Mouse (Mus musculus) hematopoietic stem cell, adult 5-6 weeks (primary cell): Measurements from ENCODE around the gene Cst9. TPM values are rescaled to one million over a fixed set of nuclear protein-coding genes. Genes with fewer than 3 reads are reported as not detected.
A peak's percentile ranks its signal among the peaks of the same experiment; 100 is the strongest.

Experiments
- ATAC-seq, 2 experiments: fragments of 125-278 bp in 1 of 2; replicated peaks in 1 of 2; 2 replicates each; pipeline ENCODE4 v1.8.0; 2016 to 2017; ENCODE audit warnings: inconsistent platforms in 2 of 2, mild to moderate bottlenecking in 2 of 2, moderate number of reproducible peaks in 2 of 2, low read depth in 1 of 2, moderate TSS enrichment in 1 of 2; ENCODE audit not compliant: low FRiP score in 2 of 2, poor library complexity in 2 of 2, severe bottlenecking in 2 of 2, insufficient read depth in 1 of 2, low TSS enrichment in 1 of 2
- total RNA-seq: library from RNA; stranded (forward); fragments of 172-1452, 232-1000 nt; gene quantifications from 2 replicates; pipeline ENCODE4 v1.2.3, GENCODE M21; 2017

The Cst9 gene
- total RNA-seq = not detected in 2 replicates

- no peak for ATAC-seq
Measured at GRCm38 (mm10) chr2:148834912-148835311, at the start of gene Cst9. Cst9 (plus strand) TSS chr2:148835147.

- ATAC-seq = no peak
Measured at GRCm38 (mm10) chr2:148789142-148789541, 45.8 kb upstream of the Cst9 start, which contains the start of gene Cst12. Cst12 (plus strand) TSS chr2:148789361.

DNA sequence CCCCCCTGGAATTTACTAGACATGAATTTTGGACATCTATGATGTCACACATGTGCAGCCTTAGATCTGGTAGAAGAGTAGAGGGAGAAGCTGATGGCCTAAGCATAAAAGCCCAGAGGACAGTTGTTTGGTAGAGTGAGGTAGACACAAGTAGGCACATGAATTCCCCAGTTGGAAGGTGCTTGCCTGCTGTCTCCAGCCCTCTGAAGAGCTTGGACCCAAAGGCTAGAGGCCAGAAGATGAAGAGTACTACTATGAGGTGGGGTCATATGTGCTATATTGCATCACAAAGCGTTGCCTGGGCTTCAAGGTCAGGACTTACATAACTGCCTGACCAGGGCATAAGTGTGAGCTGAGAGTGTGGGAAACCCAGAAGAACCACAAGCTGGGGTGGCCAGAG is 36.5 kb upstream of the Cst9 start, which contains the start of gene Cst8:
Gene Cst8, plus strand, starts transcription at position 301 of the 400 bp plus-strand sequence.
- no peak for ATAC-seq

- ATAC-seq = peak; percentile 29 to 71; a peak in 3 of 4 replicates
Measured at GRCm38 (mm10) chr2:148801491-148801921, 33.4 kb upstream of the Cst9 start.

- ATAC-seq = no peak
Measured at GRCm38 (mm10) chr2:148806696-148807095, 28.3 kb upstream of the Cst9 start.

- no peak for ATAC-seq
Measured at GRCm38 (mm10) chr2:148819909-148820308, 15.0 kb upstream of the Cst9 start, which contains the start of gene Cst13. Cst13 (plus strand) TSS chr2:148820081.

DNA sequence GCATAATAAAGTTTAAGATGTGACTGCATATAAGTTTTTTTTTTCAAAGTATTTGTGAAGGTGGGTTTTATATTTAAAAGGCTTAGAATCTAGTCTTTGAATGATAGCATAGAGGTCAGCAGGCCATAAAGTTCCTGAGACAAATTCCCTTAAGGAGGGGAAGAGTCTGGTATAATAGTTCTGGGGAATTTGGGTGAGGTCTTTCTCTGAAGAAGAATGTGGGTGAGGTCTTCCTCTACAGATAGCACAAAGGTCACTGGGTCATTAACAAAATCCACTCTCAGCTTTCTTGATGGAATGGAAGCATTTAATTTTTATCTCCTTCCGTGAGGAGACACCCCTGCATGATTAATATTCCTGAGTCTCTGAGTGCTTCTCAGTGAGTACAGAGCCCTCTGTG is 9.0 kb upstream of the Cst9 start:
- ATAC-seq = no peak

DNA sequence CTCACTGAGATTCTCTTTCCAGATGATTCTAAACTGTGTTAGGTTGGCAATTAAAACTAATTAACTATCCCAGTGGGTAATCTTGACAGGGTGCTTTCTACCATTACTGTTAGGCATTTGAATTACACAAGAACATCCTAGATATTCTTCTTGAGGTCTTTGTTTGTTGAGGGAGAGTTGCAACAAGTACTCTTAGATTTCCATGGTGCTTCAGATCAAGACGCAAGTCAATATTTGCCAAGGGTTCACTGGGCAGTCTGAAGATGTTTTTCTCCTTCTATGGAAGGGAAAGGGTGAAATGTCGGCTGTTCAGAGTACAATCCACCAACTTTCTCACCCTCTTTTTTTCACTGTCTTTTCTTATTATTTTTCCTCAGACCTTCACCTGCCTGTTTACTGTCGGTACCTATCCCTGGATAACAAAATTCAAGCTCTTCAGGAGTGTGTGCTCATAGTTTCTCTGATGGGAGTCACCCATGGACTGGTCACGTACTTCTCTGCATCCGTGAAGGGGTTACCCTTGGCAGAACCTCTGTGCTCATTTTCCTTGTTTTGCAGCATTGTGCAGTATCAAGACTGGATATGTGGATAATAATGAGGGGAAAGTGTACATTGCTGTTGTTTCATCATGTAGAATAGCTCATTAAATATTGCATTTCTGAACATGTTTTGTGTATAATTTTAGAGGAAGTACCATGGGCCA is 3.3 kb downstream of the Cst9 start:
- ATAC-seq = no peak

DNA sequence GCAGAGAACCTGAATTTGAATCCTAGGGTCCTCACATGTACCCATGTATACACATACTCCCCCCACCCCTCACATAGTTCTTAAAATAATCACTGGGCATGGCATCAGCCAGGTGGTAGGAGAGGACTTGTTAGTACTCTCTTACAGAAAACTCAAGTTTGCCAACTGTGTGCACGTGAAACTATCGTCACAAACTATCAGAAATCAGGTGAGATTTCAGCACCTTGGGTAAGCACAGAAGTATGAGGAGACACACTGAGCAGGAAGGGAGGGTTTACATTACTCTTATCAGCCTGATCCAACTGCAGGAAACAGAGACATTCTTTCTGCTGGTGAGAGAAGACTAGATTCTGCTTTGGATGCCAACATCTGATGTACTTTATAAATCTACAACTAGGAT is 4.3 kb downstream of the Cst9 start:
- ATAC-seq = no peak

DNA sequence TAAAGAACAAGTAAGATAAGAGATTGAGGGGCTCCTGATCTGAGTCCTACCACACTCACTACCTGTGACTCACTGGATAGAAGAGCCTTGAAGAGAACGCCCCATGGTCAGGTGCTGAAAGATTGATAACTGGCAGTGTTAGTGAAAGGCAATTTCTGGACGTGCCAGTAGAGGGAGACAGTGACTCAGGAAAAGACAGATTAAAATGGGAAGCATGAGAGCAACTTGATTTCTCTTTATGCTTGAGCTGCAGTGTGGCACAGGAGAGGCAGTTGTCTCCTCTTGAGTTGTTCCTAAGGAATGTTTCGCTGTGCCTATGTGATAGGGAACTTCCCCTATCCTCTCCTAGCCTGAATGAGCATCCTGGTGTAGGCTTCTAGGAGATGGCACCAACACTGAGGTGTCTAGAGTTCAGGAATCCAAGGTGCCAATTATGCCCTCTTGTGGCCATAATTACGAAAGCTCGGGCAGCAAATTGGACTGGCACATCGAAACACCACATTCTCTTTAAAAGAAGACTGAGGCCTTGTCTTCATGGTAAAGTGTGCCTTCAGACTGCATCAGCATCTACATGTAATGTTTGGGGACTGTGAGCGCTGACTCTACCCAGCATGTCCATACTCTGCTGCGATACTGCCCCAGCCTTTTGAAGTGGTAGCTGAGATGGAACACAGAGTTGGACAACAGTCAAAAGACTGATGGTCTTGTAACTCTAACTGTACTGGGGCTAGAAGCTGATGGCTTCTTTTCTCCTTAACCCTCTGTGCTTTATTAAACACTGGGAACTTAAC is 16.4 kb downstream of the Cst9 start:
- peak; percentile 93 to 98 for ATAC-seq

DNA sequence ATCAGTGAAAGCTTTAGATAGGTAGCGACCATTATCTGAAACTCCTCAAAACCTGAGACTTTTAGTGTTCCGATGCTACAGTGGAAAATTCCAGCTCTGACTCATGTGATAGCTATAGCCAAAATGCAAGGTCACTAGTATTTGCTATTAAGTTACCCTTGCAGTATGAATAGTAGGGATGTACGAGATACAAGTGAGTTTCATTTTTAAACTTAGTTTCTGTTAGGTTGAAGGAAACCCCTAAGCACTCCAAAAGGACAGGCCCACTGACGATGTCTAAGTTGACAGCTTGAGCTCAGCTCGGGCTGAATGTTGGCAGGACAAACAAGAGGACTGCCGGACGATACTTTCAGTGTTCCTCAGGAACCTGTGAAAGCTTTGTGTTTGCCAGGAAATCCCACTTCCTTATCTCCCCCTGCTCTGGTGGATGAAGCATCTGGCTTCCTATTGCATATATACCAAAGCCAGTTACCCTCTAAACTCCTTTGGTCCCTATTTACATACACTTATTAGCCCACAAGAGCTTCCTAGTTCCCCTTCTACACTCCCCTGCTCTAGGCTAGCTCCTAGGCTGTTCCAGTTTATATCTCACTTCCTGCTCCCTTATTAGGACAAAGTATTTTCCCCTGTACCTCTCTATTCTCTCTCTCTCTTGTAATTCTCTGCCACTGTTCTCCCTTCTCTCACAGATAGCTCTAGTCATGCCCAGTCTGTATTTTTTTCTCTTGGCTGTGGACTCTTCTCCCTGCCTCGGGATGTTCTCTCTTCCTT is 21.9 kb downstream of the Cst9 start:
- peak; percentile 89 to 94 for ATAC-seq

DNA sequence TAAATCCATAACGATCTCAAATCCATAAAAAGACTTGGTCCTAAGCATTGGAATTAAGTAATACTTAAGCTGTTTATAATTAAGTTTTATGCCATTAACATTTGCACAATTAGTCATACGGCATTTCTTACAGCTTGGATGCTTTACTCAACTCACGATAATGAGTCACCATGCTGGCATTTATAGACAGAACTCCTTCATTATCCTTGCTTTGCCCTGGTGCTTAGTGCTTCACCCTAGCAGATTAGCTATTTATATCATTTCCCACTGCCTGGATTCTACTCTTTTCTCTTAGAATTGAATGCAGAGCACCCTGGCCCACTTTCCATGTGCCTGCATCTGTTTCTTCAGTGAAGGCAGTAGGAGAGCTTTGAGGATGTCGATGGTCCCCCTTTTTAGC is 22.6 kb downstream of the Cst9 start:
- ATAC-seq = no peak

DNA sequence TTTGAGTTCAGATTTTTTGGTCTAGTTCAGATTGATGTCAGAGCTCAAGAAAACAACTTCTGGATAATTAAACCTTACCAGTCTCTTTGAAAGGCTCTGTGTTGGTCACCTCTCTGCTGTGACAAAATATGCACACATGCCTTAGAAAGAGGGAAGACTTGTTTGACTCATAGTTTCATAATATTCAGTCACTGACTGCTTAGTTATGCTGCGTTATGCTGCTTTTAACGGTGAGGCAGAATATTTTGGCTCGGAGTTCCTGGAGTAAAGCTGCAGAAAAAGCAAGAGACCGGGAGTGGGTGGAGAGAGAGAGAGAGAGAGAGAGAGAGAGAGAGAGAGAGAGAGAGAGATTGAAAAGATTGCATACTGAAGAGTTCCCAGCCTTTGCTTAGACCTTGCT is 26.0 kb downstream of the Cst9 start:
- no peak for ATAC-seq

DNA sequence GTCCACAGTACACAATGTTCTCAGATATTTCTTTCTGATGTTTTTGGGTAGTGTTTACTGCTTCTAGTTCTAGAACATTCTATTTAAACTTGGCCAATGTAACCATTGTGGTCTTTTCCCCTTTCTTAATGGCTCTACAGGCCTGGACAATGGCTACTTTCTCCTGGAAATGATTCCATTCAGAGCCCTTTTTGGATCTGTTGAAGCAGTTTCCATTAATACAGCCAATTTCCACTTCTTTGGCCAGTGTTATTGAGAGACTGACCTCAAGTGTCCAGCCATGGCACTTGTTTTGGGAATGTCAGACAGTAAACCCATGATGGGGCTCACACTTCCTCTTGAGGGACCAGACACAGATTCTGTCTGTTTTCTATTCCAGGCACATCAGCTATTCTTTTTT is 26.7 kb downstream of the Cst9 start:
- ATAC-seq = no peak

DNA sequence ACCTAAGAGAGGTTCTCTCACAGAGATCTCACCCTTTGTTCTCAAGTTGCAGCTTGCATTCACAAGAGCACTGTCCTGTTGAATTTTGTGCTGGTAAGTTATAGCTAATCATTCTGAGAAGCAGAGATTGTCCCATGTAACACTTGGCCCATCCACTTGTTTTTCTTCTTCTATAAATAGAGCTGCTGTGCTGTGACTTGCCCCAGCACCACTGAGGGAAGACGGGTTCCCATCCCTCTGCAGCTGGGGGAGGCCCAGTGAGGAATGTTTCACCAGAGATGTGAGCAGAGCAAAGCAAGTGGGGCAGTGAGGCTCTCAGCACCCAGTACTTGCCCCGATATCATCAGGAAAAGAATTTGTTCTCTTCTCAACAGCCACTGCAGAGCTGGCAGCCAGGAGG is 30.0 kb downstream of the Cst9 start, which contains the start of gene 9230104L09Rik:
Gene 9230104L09Rik, minus strand, starts transcription at position 73 of the 400 bp plus-strand sequence.
- no peak for ATAC-seq

- ATAC-seq = peak; percentile 66 to 76
Measured at GRCm38 (mm10) chr2:148868959-148869358, 34.0 kb downstream of the Cst9 start.

DNA sequence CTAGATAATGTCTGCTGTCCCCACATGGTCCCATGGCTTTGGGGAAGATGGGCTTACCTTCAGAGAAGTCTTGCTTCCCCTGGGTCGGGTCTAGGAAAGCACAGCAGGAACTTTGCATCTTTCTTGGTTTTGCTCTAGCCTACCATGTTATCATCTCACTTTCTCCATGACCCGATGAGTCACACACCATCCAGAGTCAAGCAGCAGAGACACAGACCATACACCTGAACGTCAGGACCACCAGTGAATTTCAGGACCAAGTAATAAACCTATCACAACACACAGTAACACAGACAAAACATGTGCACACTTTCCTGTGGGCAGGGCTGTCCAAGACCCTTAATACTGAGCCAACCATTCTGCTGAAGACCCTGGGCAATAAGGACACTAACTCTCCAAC is 35.6 kb downstream of the Cst9 start:
- ATAC-seq = no peak

- no peak for ATAC-seq
Measured at GRCm38 (mm10) chr2:148872860-148873259, 37.9 kb downstream of the Cst9 start.
